In the genomic region with DNA sequence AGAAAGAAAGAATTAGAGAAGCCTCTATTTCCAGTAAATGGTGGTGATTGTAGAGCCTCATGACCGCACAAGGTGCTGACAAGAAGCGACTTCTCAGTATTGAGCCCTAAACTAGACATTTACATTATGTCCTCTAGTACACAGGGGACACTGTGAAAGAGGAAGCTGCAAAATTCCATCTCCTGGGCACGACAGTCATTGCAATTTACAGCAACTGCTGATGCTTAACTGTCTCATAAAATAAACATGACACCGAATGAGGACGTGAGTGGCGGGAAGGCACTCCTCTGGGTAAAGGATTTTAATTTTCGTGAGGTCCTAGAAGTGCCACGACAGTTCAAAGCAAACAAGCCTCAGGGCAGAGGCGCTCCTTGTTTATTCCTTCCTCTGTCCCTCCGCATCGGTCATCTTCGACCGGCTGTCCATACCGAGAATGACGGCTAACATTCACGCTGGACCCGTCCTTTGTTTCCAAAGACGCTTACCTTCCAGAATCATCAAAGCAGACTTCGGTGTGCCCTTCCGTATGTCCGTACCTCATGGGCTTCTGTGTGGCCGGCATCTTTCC, we compare ENCODE assay signal across 8 mouse cellular contexts. TPM values are rescaled to one million over a fixed set of nuclear protein-coding genes. Genes with fewer than 3 reads are reported as not detected.
DNase-seq lines count a peak whose midpoint lies in the region; ATAC-seq lines count a peak whose summit lies in the region.

No protein-coding gene starts in this region.

- no peaks in the 10 kb centered on the region for H3K27me3 ChIP-seq in hindbrain, embryonic 16.5 days (replicated peaks; ENCODE audit: control insufficient read depth, insufficient read depth, low read length)

- peak; percentile 23; the same call in 1 of the 2 replicates for ATAC-seq in cerebellum, adult (ENCODE audit: insufficient number of reproducible peaks, low FRiP score, low TSS enrichment)
- peak; percentile 0 for ATAC-seq in hindbrain, embryonic 16.5 days
- ATAC-seq in megakaryocyte progenitor cell, adult 5-6 weeks (replicated peaks; ENCODE audit: poor library complexity): peak; percentile 51

- H3K36me3 ChIP-seq in hindbrain, embryonic 16.5 days (ENCODE audit: control insufficient read depth, insufficient read depth, low read length): peaks cover 5% of the 10 kb centered on the region; the same call in 1 of the 2 replicates

- H3K9me3 ChIP-seq in hindbrain, embryonic 16.5 days (ENCODE audit: control insufficient read depth, low read length): no peaks in the 10 kb centered on the region

- H3K4me2 ChIP-seq in hindbrain, embryonic 16.5 days (ENCODE audit: low read length): peak overlapping the region; percentile 84

- WGBS in hindbrain, embryonic 16.5 days: 2% methylated on average over 22 of the region's 22 CpGs

- H3K4me1 ChIP-seq in hindbrain, embryonic 16.5 days (ENCODE audit: control insufficient read depth, insufficient read depth, low read depth, low read length): peaks cover 17% of the 10 kb centered on the region

- DNase-seq in cerebellum, adult 9-11 months: no peak
- peak; percentile 71 for DNase-seq in 416B (ENCODE audit: low read depth)
- DNase-seq in embryo, embryonic 11 days: peak; percentile 36
- no peak for DNase-seq in urinary bladder, adult 18-20 months (ENCODE audit: low spot score in 2 of 2)
- no peak for DNase-seq in ovary, postnatal 14 days (ENCODE audit: low spot score)

- H3K27ac ChIP-seq in hindbrain, embryonic 16.5 days (ENCODE audit: low read depth, low read length): peak overlapping the region; percentile 93

- peak overlapping the region; percentile 84 for H3K9ac ChIP-seq in hindbrain, embryonic 16.5 days (ENCODE audit: low read depth, low read length)

- peak overlapping the region; percentile 84 for H3K4me3 ChIP-seq in hindbrain, embryonic 16.5 days (ENCODE audit: low read length)

RNA-seq across cellular contexts. Expression of a gene that starts 0.5 kb away (rescaled TPM):
- 12.8 and 15.3 TPM in 2 replicates for polyA plus RNA-seq in hindbrain, embryonic 16.5 days (2015; fragmentation: Nextera tagmentation; extraction: Ambion mirVana)
- total RNA-seq in megakaryocyte progenitor cell, adult 5-6 weeks (2015): 48.8 and 58.1 TPM in 2 replicates
- total RNA-seq in megakaryocyte progenitor cell, adult 5-6 weeks (2017): 105 and 152 TPM in 2 replicates

RNA-seq across cellular contexts. Expression of a gene that starts 0.6 kb away (rescaled TPM):
- polyA plus RNA-seq in hindbrain, embryonic 16.5 days (2015; fragmentation: Nextera tagmentation; extraction: Ambion mirVana): 1.7 and 2.6 TPM in 2 replicates
- total RNA-seq in megakaryocyte progenitor cell, adult 5-6 weeks (2015): 22.5 and 24.1 TPM in 2 replicates
- 16.1 and 34.4 TPM in 2 replicates for total RNA-seq in megakaryocyte progenitor cell, adult 5-6 weeks (2017)

RNA-seq across cellular contexts. Expression of a gene that starts 21.9 kb away (rescaled TPM):
- 38.8 and 49.0 TPM in 2 replicates for polyA plus RNA-seq in hindbrain, embryonic 16.5 days (2015; fragmentation: Nextera tagmentation; extraction: Ambion mirVana)
- total RNA-seq in megakaryocyte progenitor cell, adult 5-6 weeks (2015): 76.4 and 79.4 TPM in 2 replicates
- total RNA-seq in megakaryocyte progenitor cell, adult 5-6 weeks (2017): 40.0 and 56.4 TPM in 2 replicates

Comparison
In these comparisons a context has a peak if more than half of its experiments do, and no peak if none do; other contexts are left out.
1. ATAC-seq: peak in every context shown above with its lines; median percentile 51 in megakaryocyte progenitor cell, adult 5-6 weeks; 23 in cerebellum, adult; 0 in hindbrain, embryonic 16.5 days.
2. DNase-seq: peak in 416B (single experiment) and embryo, embryonic 11 days (single experiment); none in cerebellum, adult 9-11 months (single experiment), urinary bladder, adult 18-20 months (0 of 2) and ovary, postnatal 14 days (single experiment).